Mouse (Mus musculus): ENCODE measurements around the gene Ndufa13.

Gene Ndufa13

GRCm38 (mm10) chr8:69906260-69906659, 3.9 kb upstream of the Ndufa13 start:
- no peak for DNase-seq

GRCm38 (mm10) chr8:69904096-69904495, 1.7 kb upstream of the Ndufa13 start:
- no peak for DNase-seq

- peak; percentile 90 to 91 for DNase-seq
Measured at GRCm38 (mm10) chr8:69903063-69903542, 745 bp upstream of the Ndufa13 start.

- peak; percentile 97 to 98 for DNase-seq
Measured at GRCm38 (mm10) chr8:69901484-69902162, 735 bp downstream of the Ndufa13 start.

GRCm38 (mm10) chr8:69900895-69901451, 1.4 kb downstream of the Ndufa13 start:
- no peak for DNase-seq

GRCm38 (mm10) chr8:69899876-69900275, 2.5 kb downstream of the Ndufa13 start:
- DNase-seq = no peak

- no peak for DNase-seq
Measured at GRCm38 (mm10) chr8:69897857-69898256, 4.5 kb downstream of the Ndufa13 start.

- DNase-seq = no peak
Measured at GRCm38 (mm10) chr8:69895772-69896451, 6.4 kb downstream of the Ndufa13 start.

GRCm38 (mm10) chr8:69894836-69895332, 7.5 kb downstream of the Ndufa13 start:
- no peak for DNase-seq

GRCm38 (mm10) chr8:69893863-69894262, 8.5 kb downstream of the Ndufa13 start:
- DNase-seq = peak; percentile 71 to 73

- DNase-seq = peak; percentile 44 to 56
Measured at GRCm38 (mm10) chr8:69890813-69891241, 11.5 kb downstream of the Ndufa13 start.

GRCm38 (mm10) chr8:69888902-69889301, 13.5 kb downstream of the Ndufa13 start:
- no peak for DNase-seq

- DNase-seq = peak; percentile 40 to 46
Measured at GRCm38 (mm10) chr8:69888244-69888866, 14.0 kb downstream of the Ndufa13 start.

GRCm38 (mm10) chr8:69887289-69888243, 14.8 kb downstream of the Ndufa13 start, which contains the start of gene Cilp2:
Gene Cilp2, minus strand, starts transcription at chr8:69887687.
- DNase-seq = peak; percentile 68 to 70

GRCm38 (mm10) chr8:69884141-69884540, 18.2 kb downstream of the Ndufa13 start:
- no peak for DNase-seq

GRCm38 (mm10) chr8:69882833-69883600, 19.3 kb downstream of the Ndufa13 start:
- no peak for DNase-seq

- peak; percentile 30 to 44 for DNase-seq
Measured at GRCm38 (mm10) chr8:69882021-69882756, 20.2 kb downstream of the Ndufa13 start.

GRCm38 (mm10) chr8:69881261-69881865, 21.0 kb downstream of the Ndufa13 start:
- DNase-seq = no peak

- no peak for DNase-seq
Measured at GRCm38 (mm10) chr8:69880841-69881240, 21.5 kb downstream of the Ndufa13 start.

GRCm38 (mm10) chr8:69879678-69880077, 22.7 kb downstream of the Ndufa13 start:
- no peak for DNase-seq
